Mouse (Mus musculus): ENCODE measurements around the gene Tgfbr3. TPM values are rescaled to one million over a fixed set of nuclear protein-coding genes. Genes with fewer than 3 reads are reported as not detected.

Tgfbr3 gene
- polyA plus RNA-seq, 1 experiment from 2014 or later: 7.1 TPM

GRCm38 (mm10) chr5:107295061-107295816 lies 5.8 kb upstream of the Tgfbr3 start:
- no peak for ATAC-seq (ENCODE audit: low read depth)
- 25% methylated on average over 8 of the region's 8 CpGs for WGBS (ENCODE audit: insufficient replicate concordance)

GRCm38 (mm10) chr5:107294041-107294440 lies 4.6 kb upstream of the Tgfbr3 start:
- WGBS (ENCODE audit: insufficient replicate concordance): 71% methylated on average over 4 of the region's 4 CpGs
- no peak overlapping the region for H3K9ac ChIP-seq

More at GRCm38 (mm10) chr5:107295061-107295816, 5.8 kb upstream of the Tgfbr3 start:
- Histone ChIP-seq H3K4me1 (replicated peaks) (peaks cover 14% of the 10 kb centered on the region), H3K9ac (no peak overlapping the region), H3K36me3 (no peaks in the 10 kb centered on the region), H3K9me3 (replicated peaks) (no peaks in the 10 kb centered on the region), H3K4me3 (replicated peaks) (no peak overlapping the region), H3K27ac (no peak overlapping the region), H3K4me2 (no peak overlapping the region), H3K27me3 (peaks cover 11% of the 10 kb centered on the region)
- no peak for DNase-seq

GRCm38 (mm10) chr5:107289986-107290385 lies 557 bp upstream of the Tgfbr3 start:
- no peaks in the 10 kb centered on the region for H3K9me3 ChIP-seq (replicated peaks)
- peaks cover 27% of the 10 kb centered on the region for H3K4me1 ChIP-seq (replicated peaks)
- WGBS (ENCODE audit: insufficient replicate concordance): 43% methylated on average over 8 of the region's 8 CpGs
- H3K9ac ChIP-seq: no peak overlapping the region
- peak overlapping the region; percentile 76 for H3K4me3 ChIP-seq (replicated peaks)
- no peak for DNase-seq
- no peak overlapping the region for H3K27ac ChIP-seq
- H3K27me3 ChIP-seq: peaks cover 26% of the 10 kb centered on the region
- no peak for ATAC-seq (ENCODE audit: low read depth)
- no peaks in the 10 kb centered on the region for H3K36me3 ChIP-seq
- peak overlapping the region; percentile 93 for H3K4me2 ChIP-seq

More at GRCm38 (mm10) chr5:107294041-107294440, 4.6 kb upstream of the Tgfbr3 start:
- Histone ChIP-seq H3K36me3 (no peaks in the 10 kb centered on the region), H3K27ac (no peak overlapping the region), H3K27me3 (peaks cover 22% of the 10 kb centered on the region), H3K4me1 (replicated peaks) (peaks cover 21% of the 10 kb centered on the region), H3K4me2 (no peak overlapping the region), H3K4me3 (replicated peaks) (no peak overlapping the region), H3K9me3 (replicated peaks) (no peaks in the 10 kb centered on the region)
- ATAC-seq (ENCODE audit: low read depth) (no peak), DNase-seq (no peak)

- peak overlapping the region; percentile 76 for H3K4me3 ChIP-seq (replicated peaks)
- peak overlapping the region; percentile 81 for H3K9ac ChIP-seq
- H3K9me3 ChIP-seq (replicated peaks): no peaks in the 10 kb centered on the region
- peaks cover 26% of the 10 kb centered on the region for H3K27me3 ChIP-seq
- peaks cover 27% of the 10 kb centered on the region for H3K4me1 ChIP-seq (replicated peaks)
- ATAC-seq (ENCODE audit: low read depth) (peak; percentile 73), DNase-seq (peak; percentile 33)
- H3K27ac ChIP-seq: peak overlapping the region; percentile 73
- H3K4me2 ChIP-seq: peak overlapping the region; percentile 93
- H3K36me3 ChIP-seq: no peaks in the 10 kb centered on the region
- under 1% methylated on average over 62 of the region's 62 CpGs for WGBS (ENCODE audit: insufficient replicate concordance)
Observed at GRCm38 (mm10) chr5:107288427-107289233, 799 bp downstream of the Tgfbr3 start.

- 23% methylated on average over 5 of the region's 5 CpGs for WGBS (ENCODE audit: insufficient replicate concordance)
- ATAC-seq (ENCODE audit: low read depth): no peak
- no peaks in the 10 kb centered on the region for H3K9me3 ChIP-seq (replicated peaks)
- H3K9ac ChIP-seq: peak overlapping the region; percentile 81
- H3K36me3 ChIP-seq: no peaks in the 10 kb centered on the region
- H3K4me1 ChIP-seq (replicated peaks): peaks cover 27% of the 10 kb centered on the region
- DNase-seq: no peak
- peaks cover 26% of the 10 kb centered on the region for H3K27me3 ChIP-seq
- H3K27ac ChIP-seq: peak overlapping the region; percentile 47
- peak overlapping the region; percentile 93 for H3K4me2 ChIP-seq
- H3K4me3 ChIP-seq (replicated peaks): peak overlapping the region; percentile 76
Observed at GRCm38 (mm10) chr5:107287908-107288267, 1.5 kb downstream of the Tgfbr3 start.

GRCm38 (mm10) chr5:107287254-107287907 lies 2.0 kb downstream of the Tgfbr3 start:
- Histone ChIP-seq H3K4me1 (replicated peaks) (peaks cover 30% of the 10 kb centered on the region), H3K4me2 (peak overlapping the region; percentile 93), H3K9ac (peak overlapping the region; percentile 81; the same call in 1 of the 2 replicates), H3K36me3 (no peaks in the 10 kb centered on the region), H3K27me3 (peaks cover 26% of the 10 kb centered on the region), H3K4me3 (replicated peaks) (peak overlapping the region; percentile 76), H3K27ac (peak overlapping the region; percentile 47), H3K9me3 (replicated peaks) (no peaks in the 10 kb centered on the region)
- WGBS (ENCODE audit: insufficient replicate concordance): 19% methylated on average over 6 of the region's 6 CpGs
- DNase-seq: peak; percentile 53
- ATAC-seq (ENCODE audit: low read depth): no peak

GRCm38 (mm10) chr5:107285563-107285962 lies 3.9 kb downstream of the Tgfbr3 start:
- H3K36me3 ChIP-seq: peaks cover 4% of the 10 kb centered on the region
- ATAC-seq (ENCODE audit: low read depth) (no peak), DNase-seq (no peak)
- H3K27me3 ChIP-seq: peaks cover 18% of the 10 kb centered on the region
- H3K4me2 ChIP-seq: no peak overlapping the region
- H3K4me1 ChIP-seq (replicated peaks): peaks cover 30% of the 10 kb centered on the region
- H3K9me3 ChIP-seq (replicated peaks): no peaks in the 10 kb centered on the region
- no peak overlapping the region for H3K4me3 ChIP-seq (replicated peaks)
- H3K27ac ChIP-seq: no peak overlapping the region
- H3K9ac ChIP-seq: no peak overlapping the region
- 79% methylated on average over 6 of the region's 6 CpGs for WGBS (ENCODE audit: insufficient replicate concordance)

- H3K36me3 ChIP-seq: peaks cover 9% of the 10 kb centered on the region
- no peak overlapping the region for H3K27ac ChIP-seq
- H3K4me2 ChIP-seq: no peak overlapping the region
- H3K4me1 ChIP-seq (replicated peaks): peaks cover 23% of the 10 kb centered on the region
- ATAC-seq (ENCODE audit: low read depth) (no peak), DNase-seq (no peak)
- whole genome bisulfite sequencing (ENCODE audit: insufficient replicate concordance): 66% methylated on average over 10 of the region's 10 CpGs
- no peaks in the 10 kb centered on the region; the same call in 1 of the 2 replicates for H3K9me3 ChIP-seq (replicated peaks)
- H3K9ac ChIP-seq: no peak overlapping the region
- peaks cover 4% of the 10 kb centered on the region; the same call in 1 of the 2 replicates for H3K27me3 ChIP-seq
- no peak overlapping the region for H3K4me3 ChIP-seq (replicated peaks)
Observed at GRCm38 (mm10) chr5:107283935-107284524, 5.4 kb downstream of the Tgfbr3 start.

GRCm38 (mm10) chr5:107282561-107283307 lies 6.7 kb downstream of the Tgfbr3 start:
- no peak overlapping the region for H3K4me2 ChIP-seq
- WGBS (ENCODE audit: insufficient replicate concordance): 69% methylated on average over 9 of the region's 9 CpGs
- ATAC-seq (ENCODE audit: low read depth): no peak
- H3K27me3 ChIP-seq: no peaks in the 10 kb centered on the region
- H3K4me1 ChIP-seq (replicated peaks): peaks cover 10% of the 10 kb centered on the region
- H3K4me3 ChIP-seq (replicated peaks): no peak overlapping the region
- no peak for DNase-seq
- no peaks in the 10 kb centered on the region; the same call in 1 of the 2 replicates for H3K9me3 ChIP-seq (replicated peaks)
- H3K36me3 ChIP-seq: peaks cover 9% of the 10 kb centered on the region
- no peak overlapping the region for H3K9ac ChIP-seq
- H3K27ac ChIP-seq: no peak overlapping the region

GRCm38 (mm10) chr5:107279263-107279662 lies 10.2 kb downstream of the Tgfbr3 start:
- Histone ChIP-seq H3K4me1 (replicated peaks) (peaks cover 11% of the 10 kb centered on the region), H3K27me3 (no peaks in the 10 kb centered on the region), H3K27ac (no peak overlapping the region), H3K4me3 (replicated peaks) (no peak overlapping the region), H3K4me2 (no peak overlapping the region), H3K9ac (no peak overlapping the region), H3K9me3 (replicated peaks) (no peaks in the 10 kb centered on the region; the same call in 1 of the 2 replicates), H3K36me3 (peaks cover 9% of the 10 kb centered on the region)
- DNase-seq (no peak), ATAC-seq (ENCODE audit: low read depth) (no peak)
- WGBS (ENCODE audit: insufficient replicate concordance): 66% methylated on average over 4 of the region's 4 CpGs

Data from liver, embryonic 13.5 days (tissue).